Comparison of ENCODE assay signal across 26 mouse cellular contexts in the genomic region with DNA sequence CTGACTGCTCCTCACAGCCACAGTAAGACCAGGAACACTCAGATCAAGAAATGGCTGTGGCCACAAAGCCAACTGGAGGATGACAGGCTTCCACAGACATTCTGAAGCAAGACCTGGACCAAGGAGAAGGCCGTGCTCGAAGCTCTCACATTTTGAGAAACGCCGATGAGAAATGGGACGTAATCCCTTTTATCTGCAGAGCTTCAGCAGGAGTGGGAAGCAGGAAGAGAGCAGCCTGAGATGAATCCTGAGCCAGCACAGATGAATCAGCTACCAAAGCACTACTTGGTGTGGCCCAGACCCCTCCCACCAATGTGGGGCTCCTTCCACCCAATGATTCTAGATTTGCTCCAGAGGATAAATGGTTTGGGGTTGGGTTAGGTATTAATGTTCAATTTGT.
"Had no signal": no experiment of that assay in that cellular context is flagged by ENCODE, and none has a peak within 500 bp of the region (broad histone marks: within the 10 kb centered on the region; RNA-seq: fewer than 3 reads in every experiment).

No protein-coding gene starts in this region.

- H3K9me3 ChIP-seq: hindbrain, embryonic 10.5 days; hindbrain, embryonic 12.5 days; intestine, embryonic 15.5 days; limb, embryonic 13.5 days; limb, embryonic 15.5 days; liver, embryonic 12.5 days had no signal

- H3K27me3 ChIP-seq: hindbrain, embryonic 12.5 days; intestine, embryonic 15.5 days; limb, embryonic 13.5 days; limb, embryonic 15.5 days had no signal

- H3K9ac ChIP-seq: hindbrain, embryonic 12.5 days; hindbrain, embryonic 14.5 days; intestine, embryonic 15.5 days; limb, embryonic 13.5 days; limb, embryonic 15.5 days; liver, embryonic 12.5 days; liver, embryonic 14.5 days had no signal

- H3K27ac ChIP-seq: gastrocnemius, adult 2 months; heart, adult 2 months; hindbrain, embryonic 10.5 days; hindbrain, embryonic 12.5 days; hindbrain, embryonic 14.5 days; intestine, embryonic 15.5 days; layer of hippocampus, adult 2 months; limb, embryonic 13.5 days; limb, embryonic 15.5 days; liver, embryonic 12.5 days; liver, embryonic 14.5 days had no signal

- DNase-seq: gastrocnemius, adult 2 months; gastrocnemius, postnatal 10 days; gastrocnemius, postnatal 25 days; heart, adult 2 months; heart, postnatal 10 days; heart, postnatal 4 days; kidney, adult 18-20 months; kidney, adult 8-10 months; kidney, postnatal 10 days; kidney, postnatal 25 days; kidney, postnatal 4 days; layer of hippocampus, postnatal 36 days; left cerebral cortex, postnatal 4 days; lung, adult 18-20 months had no signal

- H3K4me2 ChIP-seq: hindbrain, embryonic 12.5 days; hindbrain, embryonic 14.5 days; intestine, embryonic 15.5 days; limb, embryonic 13.5 days; limb, embryonic 15.5 days; liver, embryonic 12.5 days had no signal

- ATAC-seq: hindbrain, embryonic 16.5 days; inflammation-experienced regulatory T-cells, adult 6 months; intestine, embryonic 15.5 days; intestine, postnatal 0 days; liver, embryonic 12.5 days had no signal

- H3K4me3 ChIP-seq: gastrocnemius, adult 2 months; heart, adult 2 months; hindbrain, embryonic 10.5 days; hindbrain, embryonic 12.5 days; intestine, embryonic 15.5 days; layer of hippocampus, adult 2 months; limb, embryonic 13.5 days; limb, embryonic 15.5 days; liver, embryonic 12.5 days had no signal

- H3K4me1 ChIP-seq: intestine, embryonic 15.5 days; limb, embryonic 13.5 days; limb, embryonic 15.5 days had no signal

- H3K36me3 ChIP-seq: hindbrain, embryonic 10.5 days; hindbrain, embryonic 12.5 days; intestine, embryonic 15.5 days; limb, embryonic 13.5 days; limb, embryonic 15.5 days; liver, embryonic 12.5 days had no signal
